Mouse (Mus musculus) heart, adult 2 months (tissue): ENCODE measurements around the gene Mlph.

Experiments used
- CTCF ChIP-seq: fragments of 200-600 bp; IDR thresholded peaks from 2 replicates; pipeline ENCODE4 v1.8.1; 2022; ENCODE audit warnings: antibody characterized with exemption, mild to moderate bottlenecking, moderate library complexity
- POLR2A ChIP-seq: fragments of 200-500 bp; IDR thresholded peaks from 2 replicates; pipeline ENCODE4 v1.6.1; 2011; ENCODE audit warnings: mild to moderate bottlenecking, low read depth, low read length, control low read depth; ENCODE audit not compliant: insufficient read depth

GRCm38 (mm10) chr1:90903211-90903945 lies 11.5 kb upstream of the Mlph start:
- no peak for TF ChIP-seq CTCF
- TF ChIP-seq POLR2A: no peak
